Mouse (Mus musculus) layer of hippocampus, adult 2 months (tissue): ENCODE measurements around the gene Eif4a1. TPM values are rescaled to one million over a fixed set of nuclear protein-coding genes. Genes with fewer than 3 reads are reported as not detected.
A peak's percentile ranks its signal among the peaks of the same experiment; 100 is the strongest.

Source experiments
- DNase-seq, 2 experiments: peaks; one replicate each; pipeline ENCODE4 v3.0.0; 2022; ENCODE audit warnings: low spot score in 2 of 2
- H3K27ac ChIP-seq: fragments of 200-600 bp; 2 replicates; pipeline ENCODE4 v1.8.1; 2022
- H3K4me3 ChIP-seq: fragments of 200-600 bp; 2 replicates; pipeline ENCODE4 v1.8.1; 2022; ENCODE audit warnings: mild to moderate bottlenecking
- CTCF ChIP-seq: fragments of 200-600 bp; conservative IDR thresholded peaks from 2 replicates; pipeline ENCODE4 v1.8.1; 2022; ENCODE audit warnings: antibody characterized with exemption, mild to moderate bottlenecking, moderate library complexity
- total RNA-seq, 2 experiments: library from RNA; stranded (reverse); gene quantifications; 2 replicates each; pipeline ENCODE4 v1.2.3; 2021

The Eif4a1 gene
- total RNA-seq, 2 experiments from 2014 or later, result 342 to 344 TPM

DNA sequence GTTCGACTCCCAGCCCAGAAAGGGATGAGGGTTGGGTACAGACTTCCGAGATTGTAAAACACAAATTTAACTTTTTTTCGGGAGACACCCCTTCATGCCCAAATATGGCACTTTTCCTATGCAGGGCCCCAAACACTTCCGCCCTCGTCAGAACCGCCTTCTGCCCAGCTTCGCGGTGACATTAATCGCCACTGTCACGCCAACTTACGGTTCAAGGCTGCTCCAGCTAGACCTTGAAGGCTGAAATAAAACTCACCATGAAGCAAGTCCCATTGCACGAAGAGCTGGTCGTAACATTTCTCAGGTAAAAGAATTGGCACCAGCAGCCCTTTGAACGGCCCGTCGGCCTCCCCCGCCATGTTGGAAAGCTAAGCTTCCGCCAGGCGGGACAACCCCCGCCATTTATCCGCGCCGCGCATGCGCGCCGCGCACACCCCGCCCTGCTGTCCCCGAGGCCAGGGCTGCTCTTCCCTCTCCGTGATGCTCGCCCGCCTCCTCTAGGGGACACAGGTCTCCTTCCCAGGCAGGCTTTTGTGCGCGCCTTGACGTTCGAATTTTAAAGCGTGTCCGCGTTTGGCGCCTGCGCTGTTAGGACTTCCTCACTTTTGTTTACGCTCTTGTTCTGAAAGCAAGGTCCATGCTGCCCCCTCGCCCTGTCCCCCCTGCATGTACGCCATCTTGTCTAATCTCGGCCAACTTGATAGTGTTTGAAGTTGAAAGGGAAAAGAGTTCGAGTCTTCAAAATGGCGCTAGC, 9.8 kb downstream of the Eif4a1 start, which contains the start of gene Mpdu1:
TSS of gene Mpdu1 (minus strand) at position 430 of the 754 bp plus-strand sequence.
- H3K27ac ChIP-seq, result peak within 1 kb of the TSS; percentile 100
- DNase-seq, result peak; percentile 92 to 95
- peak within 1 kb of the TSS; percentile 76 for H3K4me3 ChIP-seq
- peak; percentile 71 for TF ChIP-seq CTCF

DNA sequence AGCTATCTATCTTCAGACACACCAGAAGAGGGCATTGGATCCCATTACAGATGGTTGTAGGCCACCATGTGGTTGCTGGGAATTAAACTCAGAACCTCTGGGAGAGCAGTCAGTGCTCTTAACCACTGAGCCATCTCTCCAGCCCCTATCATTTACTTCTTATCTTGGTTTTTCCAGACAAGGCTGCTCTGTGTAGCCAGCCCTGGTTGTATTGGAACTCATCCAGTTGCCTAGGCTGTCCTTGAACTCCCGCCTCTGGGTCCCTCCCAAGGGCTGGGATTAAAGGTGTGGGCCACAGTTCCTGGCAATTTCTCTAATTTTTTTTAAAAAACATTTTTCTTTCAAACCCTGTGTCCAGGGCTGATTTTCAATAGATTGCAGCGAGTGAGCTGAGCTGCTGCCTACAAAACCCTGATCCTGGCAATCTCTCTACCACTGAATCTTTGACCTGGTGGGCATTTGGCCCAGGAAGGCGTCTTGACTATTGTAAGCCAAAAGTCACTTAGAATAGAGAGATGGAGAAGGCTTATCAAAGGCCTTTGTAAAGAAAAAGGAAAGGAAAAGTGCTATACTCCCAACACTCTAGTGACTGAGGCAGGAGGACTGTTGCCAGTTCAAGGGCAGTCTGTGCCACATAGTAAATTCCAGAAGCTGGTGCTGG, 10.9 kb downstream of the Eif4a1 start:
- no peak for TF ChIP-seq CTCF
- Histone ChIP-seq H3K4me3 (peak overlapping the region; percentile 76), H3K27ac (peak overlapping the region; percentile 100)
- no peak for DNase-seq

DNA sequence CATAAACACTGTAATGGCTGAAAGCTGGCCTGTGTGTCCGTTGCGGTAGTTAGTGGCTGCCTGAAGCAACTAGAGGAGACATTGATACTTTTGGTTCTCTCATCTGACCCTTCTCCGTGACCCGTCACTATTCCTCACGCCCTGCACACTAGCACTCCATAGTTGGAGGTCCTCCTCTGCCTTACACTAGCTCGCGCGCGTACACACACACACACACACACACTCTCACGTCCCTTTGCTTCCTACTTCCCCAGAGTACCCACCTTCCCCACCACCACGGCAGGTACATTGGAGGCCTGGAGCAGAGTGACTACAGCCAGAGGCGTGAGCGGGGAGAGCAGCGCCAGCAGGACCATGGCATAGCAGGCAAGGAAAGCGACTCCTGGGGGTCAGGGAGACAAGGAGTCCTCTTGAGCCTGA, 14.8 kb downstream of the Eif4a1 start:
- TF ChIP-seq CTCF, result no peak
- no peak for DNase-seq
- Histone ChIP-seq H3K4me3 (no peak overlapping the region), H3K27ac (no peak overlapping the region)

DNA sequence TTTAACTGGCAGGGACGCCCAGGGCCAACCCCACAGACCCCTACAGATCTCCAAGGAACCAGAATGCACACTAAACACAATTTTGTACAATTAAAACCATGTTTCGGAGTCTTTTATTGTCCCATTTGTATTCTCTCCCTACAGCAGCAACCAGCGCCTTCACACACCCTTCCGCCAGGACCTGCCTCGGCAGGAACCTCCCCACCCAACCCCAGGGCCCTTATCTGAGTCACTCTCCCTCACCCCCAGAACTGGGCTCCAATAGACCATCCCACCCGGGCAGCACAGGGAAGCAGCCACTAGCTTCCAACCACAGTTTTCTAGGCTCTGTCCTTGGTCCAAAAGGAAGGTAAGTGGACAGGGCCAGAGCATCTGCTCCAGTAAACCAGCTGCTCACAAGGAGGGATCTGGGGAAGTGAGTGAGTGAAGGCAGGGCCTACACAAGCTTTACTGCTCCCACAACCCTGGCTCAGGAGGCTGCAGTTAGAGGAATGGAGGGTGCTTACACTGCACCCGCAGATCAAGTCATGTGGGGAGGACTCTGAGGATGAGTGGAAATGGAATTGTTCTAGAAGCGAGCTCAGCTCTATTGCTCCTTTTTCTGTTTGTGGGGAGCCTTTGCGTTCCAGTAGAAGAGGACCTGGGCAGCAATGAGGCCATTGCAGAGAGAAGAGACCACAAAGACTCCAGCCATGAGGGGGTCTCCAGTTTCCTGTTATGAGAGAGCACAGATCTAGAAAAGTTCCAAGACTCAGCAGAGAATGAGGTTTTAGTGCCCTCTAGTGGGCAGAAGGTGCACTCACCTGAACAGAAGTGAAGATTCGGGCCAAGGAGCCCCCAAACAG, 15.4 kb downstream of the Eif4a1 start:
- DNase-seq, result no peak
- Histone ChIP-seq H3K4me3 (no peak overlapping the region), H3K27ac (no peak overlapping the region)
- peak; percentile 94 for TF ChIP-seq CTCF

DNA sequence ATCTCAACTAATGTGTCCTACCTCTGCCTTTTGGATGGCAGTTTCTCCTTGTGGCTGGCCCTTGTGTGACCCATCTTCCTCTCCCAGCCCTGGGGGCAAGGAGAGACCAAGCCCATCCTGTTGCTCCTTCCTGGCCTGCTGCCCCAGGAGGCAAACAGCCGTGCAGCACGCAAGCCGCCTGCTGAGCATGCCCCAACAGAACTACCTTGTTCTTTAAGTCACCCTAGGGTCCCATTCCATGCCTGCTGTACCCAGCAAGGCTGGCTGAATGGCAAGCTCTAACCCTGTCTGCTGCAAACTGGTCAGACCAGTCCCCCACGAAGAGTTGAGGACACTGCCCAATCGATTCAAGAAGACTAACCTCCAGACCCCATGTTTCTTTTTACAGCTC, 16.2 kb downstream of the Eif4a1 start:
- H3K27ac ChIP-seq, result no peak overlapping the region
- no peak overlapping the region for H3K4me3 ChIP-seq
- no peak for DNase-seq
- no peak for TF ChIP-seq CTCF

DNA sequence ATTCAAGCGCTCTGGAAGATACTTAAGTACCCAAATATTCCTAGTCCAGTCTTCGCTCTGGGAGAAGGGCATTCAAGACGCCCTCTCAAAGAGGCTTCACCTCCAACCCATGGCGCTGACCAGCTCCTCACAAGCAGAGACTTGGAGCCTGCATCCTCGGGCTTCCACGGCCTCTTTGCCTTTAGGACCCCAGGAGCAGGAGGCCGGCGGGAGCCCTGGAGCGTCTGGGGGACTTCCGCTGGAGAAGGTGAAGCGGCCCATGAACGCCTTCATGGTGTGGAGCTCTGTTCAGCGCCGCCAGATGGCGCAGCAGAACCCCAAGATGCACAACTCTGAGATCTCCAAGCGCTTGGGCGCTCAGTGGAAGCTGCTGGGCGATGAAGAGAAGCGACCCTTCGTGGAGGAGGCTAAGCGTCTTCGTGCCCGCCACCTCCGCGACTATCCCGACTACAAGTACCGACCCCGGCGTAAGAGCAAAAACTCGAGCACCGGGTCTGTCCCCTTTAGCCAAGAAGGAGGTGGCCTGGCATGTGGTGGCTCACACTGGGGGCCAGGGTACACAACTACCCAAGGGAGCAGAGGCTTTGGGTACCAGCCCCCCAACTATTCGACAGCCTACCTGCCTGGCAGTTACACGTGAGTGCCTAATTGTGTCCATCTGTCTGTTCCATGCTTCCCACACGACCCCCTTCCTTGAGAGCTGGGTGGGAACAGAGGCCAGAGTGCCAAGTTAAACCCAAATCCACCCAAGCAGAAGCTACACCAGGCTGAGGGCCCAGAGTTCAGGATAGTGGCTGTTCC, 16.8 kb downstream of the Eif4a1 start, which contains the start of gene Sox15:
TSS of gene Sox15 (plus strand) at position 51 of the 801 bp plus-strand sequence.
- peak; percentile 51 to 73 for DNase-seq
- Histone ChIP-seq H3K4me3 (peak within 1 kb of the TSS; percentile 19; the same call in 1 of the 2 replicates), H3K27ac (peak within 1 kb of the TSS; percentile 43)
- TF ChIP-seq CTCF, result peak; percentile 97

DNA sequence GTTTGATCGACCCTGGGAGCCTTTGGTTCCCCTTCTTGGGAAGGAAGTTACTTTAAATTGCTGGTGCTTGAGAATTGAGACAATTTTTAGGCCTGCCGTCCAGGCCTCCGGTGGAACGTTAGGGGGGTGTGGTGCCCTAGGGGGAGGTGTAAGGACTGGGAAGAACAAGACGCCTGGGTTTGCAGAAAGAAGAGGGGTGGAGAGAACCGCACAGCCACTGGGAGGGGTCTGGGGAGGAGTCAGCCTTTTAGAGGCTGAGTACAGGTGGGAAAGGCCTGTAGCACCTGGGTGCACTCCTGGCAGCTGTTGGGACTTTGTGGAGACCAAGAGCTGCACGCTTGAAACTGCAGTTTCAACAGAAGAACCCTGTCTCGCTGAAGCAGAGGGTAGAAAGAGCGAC, 17.5 kb downstream of the Eif4a1 start:
- Histone ChIP-seq H3K27ac (no peak overlapping the region), H3K4me3 (no peak overlapping the region)
- no peak for TF ChIP-seq CTCF
- DNase-seq, result no peak

DNA sequence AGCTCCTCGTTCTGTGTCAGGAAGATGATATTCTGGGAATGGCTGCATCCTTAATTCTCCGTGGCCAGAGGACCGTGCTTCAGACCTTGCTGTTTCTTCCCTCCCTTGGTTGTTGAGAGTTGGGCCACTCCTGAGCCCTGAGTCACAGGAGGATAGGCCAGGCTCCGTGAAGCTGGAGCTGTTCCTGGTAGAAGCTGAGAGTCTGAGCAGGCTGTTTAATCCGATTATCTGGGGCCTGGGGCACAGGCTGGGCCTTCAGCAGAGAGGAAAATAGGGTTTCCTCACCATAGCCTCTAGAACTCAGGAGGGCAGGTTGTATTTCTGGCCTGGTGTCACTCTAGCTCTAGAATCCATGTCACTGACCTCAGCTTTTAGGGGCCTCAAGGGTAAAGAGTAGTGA, 18.8 kb downstream of the Eif4a1 start:
- Histone ChIP-seq H3K4me3 (no peak overlapping the region), H3K27ac (no peak overlapping the region)
- DNase-seq, result no peak
- no peak for TF ChIP-seq CTCF

DNA sequence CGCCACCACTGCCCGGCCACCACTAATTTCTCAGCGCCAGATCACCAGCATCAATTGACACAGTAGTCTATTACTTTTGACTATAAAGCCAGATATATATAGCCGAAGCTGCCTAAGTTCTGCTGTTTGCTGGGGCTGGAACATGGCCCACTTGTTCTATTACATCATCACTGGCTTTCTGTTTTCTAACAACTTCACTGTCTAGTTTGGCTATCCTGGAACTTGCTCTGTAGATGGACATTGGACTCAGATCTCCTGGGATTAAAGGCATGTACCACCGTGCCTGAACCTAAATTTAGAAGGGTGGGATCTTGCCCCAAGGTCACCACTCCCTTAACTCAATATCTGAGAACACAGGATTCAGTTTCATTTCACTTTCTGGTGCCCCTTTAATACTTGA, 26.4 kb downstream of the Eif4a1 start:
- TF ChIP-seq CTCF, result no peak
- H3K4me3 ChIP-seq, result no peak overlapping the region

DNA sequence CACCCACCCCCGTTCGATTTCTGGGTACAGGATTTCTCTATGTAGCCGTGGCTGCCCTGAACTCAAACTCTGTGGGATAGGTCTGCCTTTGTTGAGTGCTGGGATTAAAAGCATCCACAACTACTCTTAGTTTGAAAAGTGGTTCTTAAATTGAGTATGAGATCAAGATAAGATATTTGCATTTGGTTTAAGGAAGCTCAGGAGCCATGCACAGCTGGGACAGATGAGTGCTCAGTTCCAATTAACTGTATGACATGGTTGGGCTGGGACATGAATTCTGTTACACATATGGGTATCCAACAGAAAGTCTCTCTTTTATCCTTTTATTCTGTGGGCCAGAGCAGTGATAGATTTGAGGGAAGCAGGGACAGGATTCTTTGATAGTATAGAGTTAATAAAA, 36.8 kb downstream of the Eif4a1 start:
- DNase-seq, result no peak
- no peak for TF ChIP-seq CTCF
- H3K27ac ChIP-seq, result no peak overlapping the region
- H3K4me3 ChIP-seq, result no peak overlapping the region

More for the DNA sequence above, 26.4 kb downstream of the Eif4a1 start:
- H3K27ac ChIP-seq, result no peak overlapping the region
- DNase-seq, result no peak

DNA sequence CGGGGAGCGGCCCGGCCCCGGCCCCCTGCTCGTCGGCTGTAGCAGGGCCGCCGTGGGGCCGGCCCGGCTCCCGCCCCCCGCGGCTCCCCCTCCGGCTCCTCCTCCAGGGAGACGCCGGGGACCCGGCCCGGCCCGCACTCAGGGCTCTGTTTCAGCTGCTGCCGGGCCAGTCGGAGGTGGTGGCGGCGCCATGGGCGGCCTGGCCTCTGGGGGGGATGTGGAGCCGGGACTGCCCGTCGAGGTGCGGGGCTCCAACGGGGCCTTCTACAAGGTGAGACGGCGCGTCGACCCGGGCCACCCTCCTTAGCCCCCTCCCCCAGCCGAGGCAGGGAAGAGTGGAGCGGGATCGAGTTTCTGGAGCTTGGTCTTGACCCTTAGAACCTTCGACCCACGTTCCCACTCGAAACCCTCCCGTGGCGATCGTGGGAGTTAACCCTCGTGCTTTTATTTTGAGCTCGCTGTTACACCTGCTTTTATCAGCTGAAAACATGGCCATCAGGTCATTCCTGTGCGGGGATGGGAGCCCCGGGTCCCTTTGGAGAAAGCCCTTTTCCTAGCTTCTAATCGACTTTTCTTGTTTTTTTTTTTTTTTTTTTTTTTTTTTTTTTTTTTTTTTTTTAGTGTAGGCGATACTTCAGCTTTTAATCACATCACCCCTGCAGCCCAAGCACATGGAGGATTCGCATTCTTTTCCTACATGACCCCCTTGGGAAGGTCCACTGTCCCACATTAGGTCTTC, 38.9 kb downstream of the Eif4a1 start:
- peak overlapping the region; percentile 87 for H3K4me3 ChIP-seq
- TF ChIP-seq CTCF, result no peak
- H3K27ac ChIP-seq, result peak overlapping the region; percentile 91
- DNase-seq, result peak; percentile 22 to 25
